Mouse (Mus musculus): ENCODE measurements around the gene Jak1. TPM values are rescaled to one million over a fixed set of nuclear protein-coding genes. Genes with fewer than 3 reads are reported as not detected.

Gene Jak1
- 199 TPM for polyA plus RNA-seq (2014; fragmentation: Illumina TruSeq; extraction: RNeasy Lipid Tissue Mini Kit (QIAGEN cat#74804); ENCODE audit: low read depth, low replicate concordance)

DNA sequence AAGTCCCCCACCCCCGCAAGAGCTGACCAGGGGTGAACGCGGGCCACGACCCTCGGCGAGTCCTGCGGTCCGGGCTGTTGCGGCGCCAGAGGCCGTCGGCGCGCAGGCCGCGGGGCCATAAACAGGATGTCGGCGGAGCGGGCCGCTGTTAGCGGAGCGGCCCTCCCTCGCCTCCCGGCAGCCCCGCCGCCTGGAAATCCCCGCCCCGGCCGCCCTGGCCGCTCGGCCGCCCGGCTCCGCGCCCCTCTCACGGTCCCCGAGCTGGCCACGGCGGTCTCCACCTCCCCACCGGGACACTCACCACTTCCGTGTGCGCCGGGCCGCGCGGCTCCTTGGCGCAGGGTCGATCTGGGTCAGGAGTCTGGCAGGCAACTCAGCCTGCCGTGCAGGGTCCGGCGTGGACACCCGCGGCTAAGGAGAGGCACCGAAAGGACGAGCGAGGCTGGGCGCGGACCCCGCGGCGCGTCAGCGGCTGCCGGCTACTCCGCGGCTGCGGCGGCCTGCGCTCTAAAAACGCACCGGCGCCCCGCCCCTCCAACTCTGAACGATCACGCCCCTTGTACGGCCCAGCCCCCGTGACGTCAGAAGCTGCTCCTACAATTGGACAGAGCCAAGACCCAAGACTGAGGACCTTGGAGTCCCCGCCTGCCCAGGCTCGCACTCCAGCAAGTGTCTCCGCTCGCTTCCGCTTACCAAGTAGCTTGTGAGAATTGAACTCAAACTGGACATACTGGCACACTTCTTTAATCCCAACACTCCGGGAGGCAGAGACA lies at the start of gene Jak1:
Jak1 (minus strand) TSS at position 542 of the 773 bp plus-strand sequence.

Other genes with a start within 250 kb of the Jak1 start
- not detected for gene Gm10577, start 244.6 kb downstream of the Jak1 start, polyA plus RNA-seq (2014; fragmentation: Illumina TruSeq; extraction: RNeasy Lipid Tissue Mini Kit (QIAGEN cat#74804); ENCODE audit: low read depth, low replicate concordance)
- 5.5 TPM for gene Raver2, start 196.3 kb downstream of the Jak1 start, polyA plus RNA-seq (2014; fragmentation: Illumina TruSeq; extraction: RNeasy Lipid Tissue Mini Kit (QIAGEN cat#74804); ENCODE audit: low read depth, low replicate concordance)
- gene Ak4, start 154.0 kb upstream of the Jak1 start, polyA plus RNA-seq (2014; fragmentation: Illumina TruSeq; extraction: RNeasy Lipid Tissue Mini Kit (QIAGEN cat#74804); ENCODE audit: low read depth, low replicate concordance) = 5.1 TPM
- gene Dnajc6, start 231.4 kb upstream of the Jak1 start, polyA plus RNA-seq (2014; fragmentation: Illumina TruSeq; extraction: RNeasy Lipid Tissue Mini Kit (QIAGEN cat#74804); ENCODE audit: low read depth, low replicate concordance) = 6.2 TPM